Mouse (Mus musculus) spleen, adult 2 months (tissue): ENCODE measurements around the gene Apobec2.

Source experiments
- CTCF ChIP-seq: fragments of 200-500 bp; IDR thresholded peaks from 2 replicates; pipeline ENCODE4 v1.5.1; 2011; ENCODE audit warnings: mild to moderate bottlenecking, inconsistent platforms; ENCODE audit not compliant: insufficient read depth, insufficient read length, insufficient replicate concordance; ENCODE audit errors: extremely low read depth
- POLR2A ChIP-seq: fragments of 200-500 bp; IDR thresholded peaks from 2 replicates; pipeline ENCODE4 v1.6.1; 2011; ENCODE audit warnings: low read depth, low read length, inconsistent platforms

DNA sequence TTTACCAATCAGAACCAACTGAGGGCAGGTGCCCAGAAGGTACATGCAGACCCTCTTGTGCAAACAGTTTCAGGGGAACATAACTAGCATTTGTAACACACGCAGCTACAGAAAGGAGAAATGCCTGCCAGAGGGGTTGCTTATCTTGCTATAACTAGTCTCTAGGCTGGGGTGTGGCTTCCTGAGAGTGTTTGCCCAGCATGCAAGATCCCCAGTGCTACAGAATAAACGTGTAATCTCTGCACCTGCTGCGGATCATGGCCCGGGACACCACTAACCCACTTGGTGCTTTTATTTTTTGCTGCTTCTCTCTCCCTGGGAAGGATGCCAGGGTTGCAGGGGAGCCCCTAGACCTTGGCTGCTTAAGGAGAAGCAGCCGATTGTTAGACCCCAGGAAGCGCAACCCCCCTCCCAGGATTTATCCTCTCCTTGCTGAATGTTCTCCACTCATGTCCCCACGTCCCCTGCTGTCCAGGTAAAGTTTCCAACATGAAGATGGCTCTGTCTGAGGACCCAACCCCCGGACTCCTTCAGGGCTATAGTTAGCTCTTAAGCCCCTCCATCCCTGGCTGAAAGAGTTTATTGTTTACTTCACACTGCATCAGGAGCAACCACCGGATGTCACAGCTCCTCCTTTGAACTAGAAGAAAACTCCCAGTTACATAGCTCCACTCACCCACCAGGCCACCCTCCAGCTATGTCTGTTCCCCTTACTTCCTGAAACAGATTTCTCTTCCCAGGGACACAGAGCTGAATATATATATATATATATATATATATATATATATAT lies 6.7 kb downstream of the Apobec2 start:
- TF ChIP-seq POLR2A (no peak; the same call in 1 of the 2 replicates), CTCF (no peak)
